Mouse (Mus musculus): ENCODE measurements around the gene Pde2a. TPM values are rescaled to one million over a fixed set of nuclear protein-coding genes. Genes with fewer than 3 reads are reported as not detected.

Pde2a gene
- polyA plus RNA-seq, 1 experiment from 2014 or later, result 33.5 TPM

GRCm38 (mm10) chr7:101415512-101416100, 5.9 kb upstream of the Pde2a start:
- Histone ChIP-seq H3K9ac (ENCODE audit: low read depth, low read length) (no peak overlapping the region), H3K27me3 (replicated peaks; ENCODE audit: control insufficient read depth, insufficient read depth, low read length) (peaks cover 3% of the 10 kb centered on the region; the same call in 1 of the 2 replicates), H3K27ac (ENCODE audit: low read depth, low read length) (no peak overlapping the region), H3K36me3 (ENCODE audit: control insufficient read depth, insufficient read depth, low read length) (no peaks in the 10 kb centered on the region), H3K4me2 (ENCODE audit: low read length) (no peak overlapping the region), H3K4me1 (ENCODE audit: control insufficient read depth, insufficient read depth, low read depth, low read length) (peaks cover 19% of the 10 kb centered on the region), H3K9me3 (ENCODE audit: control insufficient read depth, low read length) (no peaks in the 10 kb centered on the region), H3K4me3 (ENCODE audit: low read length) (no peak overlapping the region)
- peak; percentile 35 for ATAC-seq
- 25% methylated on average over 8 of the region's 8 CpGs for WGBS

- WGBS, result 67% methylated on average over 5 of the region's 5 CpGs
- H3K36me3 ChIP-seq (ENCODE audit: control insufficient read depth, insufficient read depth, low read length), result no peaks in the 10 kb centered on the region
- H3K4me3 ChIP-seq (ENCODE audit: low read length), result no peak overlapping the region
- H3K4me1 ChIP-seq (ENCODE audit: control insufficient read depth, insufficient read depth, low read depth, low read length), result peaks cover 23% of the 10 kb centered on the region
- H3K4me2 ChIP-seq (ENCODE audit: low read length), result no peak overlapping the region
- H3K9me3 ChIP-seq (ENCODE audit: control insufficient read depth, low read length), result no peaks in the 10 kb centered on the region
- H3K9ac ChIP-seq (ENCODE audit: low read depth, low read length), result no peak overlapping the region
- no peak for ATAC-seq
- H3K27ac ChIP-seq (ENCODE audit: low read depth, low read length), result no peak overlapping the region
- H3K27me3 ChIP-seq (replicated peaks; ENCODE audit: control insufficient read depth, insufficient read depth, low read length), result peaks cover 3% of the 10 kb centered on the region; the same call in 1 of the 2 replicates
Observed at GRCm38 (mm10) chr7:101416391-101416790, 5.1 kb upstream of the Pde2a start.

- Histone ChIP-seq H3K27ac (ENCODE audit: low read depth, low read length) (no peak overlapping the region), H3K4me2 (ENCODE audit: low read length) (peak overlapping the region; percentile 39), H3K9me3 (ENCODE audit: control insufficient read depth, low read length) (no peaks in the 10 kb centered on the region), H3K4me1 (ENCODE audit: control insufficient read depth, insufficient read depth, low read depth, low read length) (peaks cover 39% of the 10 kb centered on the region), H3K27me3 (replicated peaks; ENCODE audit: control insufficient read depth, insufficient read depth, low read length) (peaks cover 3% of the 10 kb centered on the region; the same call in 1 of the 2 replicates), H3K9ac (ENCODE audit: low read depth, low read length) (no peak overlapping the region), H3K4me3 (ENCODE audit: low read length) (peak overlapping the region; percentile 3; the same call in 1 of the 2 replicates), H3K36me3 (ENCODE audit: control insufficient read depth, insufficient read depth, low read length) (no peaks in the 10 kb centered on the region)
- WGBS, result 3% methylated on average over 27 of the region's 27 CpGs
- ATAC-seq, result no peak
Observed at GRCm38 (mm10) chr7:101419013-101419770, 2.3 kb upstream of the Pde2a start.

GRCm38 (mm10) chr7:101422069-101422468, 578 bp downstream of the Pde2a start:
- 0 out of 2 replicates have a peak, but pooled peaks have one; percentile 1 for ATAC-seq
- peaks cover 28% of the 10 kb centered on the region for H3K4me1 ChIP-seq (ENCODE audit: control insufficient read depth, insufficient read depth, low read depth, low read length)

GRCm38 (mm10) chr7:101422646-101423045, 1.2 kb downstream of the Pde2a start:
- H3K4me2 ChIP-seq (ENCODE audit: low read length), result peak overlapping the region; percentile 55
- no peak overlapping the region for H3K9ac ChIP-seq (ENCODE audit: low read depth, low read length)
- peaks cover 28% of the 10 kb centered on the region for H3K4me1 ChIP-seq (ENCODE audit: control insufficient read depth, insufficient read depth, low read depth, low read length)
- peaks cover 3% of the 10 kb centered on the region; the same call in 1 of the 2 replicates for H3K27me3 ChIP-seq (replicated peaks; ENCODE audit: control insufficient read depth, insufficient read depth, low read length)
- no peak overlapping the region for H3K27ac ChIP-seq (ENCODE audit: low read depth, low read length)
- no peak for ATAC-seq
- H3K9me3 ChIP-seq (ENCODE audit: control insufficient read depth, low read length), result no peaks in the 10 kb centered on the region
- H3K4me3 ChIP-seq (ENCODE audit: low read length), result peak overlapping the region; percentile 33
- no peaks in the 10 kb centered on the region for H3K36me3 ChIP-seq (ENCODE audit: control insufficient read depth, insufficient read depth, low read length)
- WGBS, result 72% methylated on average over 8 of the region's 8 CpGs

More at GRCm38 (mm10) chr7:101422069-101422468, 578 bp downstream of the Pde2a start:
- 24% methylated on average over 3 of the region's 3 CpGs for WGBS
- peak overlapping the region; percentile 57 for H3K9ac ChIP-seq (ENCODE audit: low read depth, low read length)
- H3K27ac ChIP-seq (ENCODE audit: low read depth, low read length), result 0 out of 2 replicates have a peak overlapping the region, but pooled peaks have one; percentile 49
- H3K36me3 ChIP-seq (ENCODE audit: control insufficient read depth, insufficient read depth, low read length), result no peaks in the 10 kb centered on the region
- H3K4me3 ChIP-seq (ENCODE audit: low read length), result peak overlapping the region; percentile 33
- H3K4me2 ChIP-seq (ENCODE audit: low read length), result peak overlapping the region; percentile 55
- H3K27me3 ChIP-seq (replicated peaks; ENCODE audit: control insufficient read depth, insufficient read depth, low read length), result peaks cover 3% of the 10 kb centered on the region; the same call in 1 of the 2 replicates
- no peaks in the 10 kb centered on the region for H3K9me3 ChIP-seq (ENCODE audit: control insufficient read depth, low read length)

- Histone ChIP-seq H3K4me1 (ENCODE audit: control insufficient read depth, insufficient read depth, low read depth, low read length) (peaks cover 26% of the 10 kb centered on the region), H3K27ac (ENCODE audit: low read depth, low read length) (no peak overlapping the region), H3K9me3 (ENCODE audit: control insufficient read depth, low read length) (no peaks in the 10 kb centered on the region), H3K9ac (ENCODE audit: low read depth, low read length) (no peak overlapping the region), H3K4me2 (ENCODE audit: low read length) (no peak overlapping the region), H3K4me3 (ENCODE audit: low read length) (no peak overlapping the region), H3K27me3 (replicated peaks; ENCODE audit: control insufficient read depth, insufficient read depth, low read length) (peaks cover 3% of the 10 kb centered on the region; the same call in 1 of the 2 replicates), H3K36me3 (ENCODE audit: control insufficient read depth, insufficient read depth, low read length) (no peaks in the 10 kb centered on the region)
- ATAC-seq, result no peak
- 46% methylated on average over 6 of the region's 6 CpGs for WGBS
Observed at GRCm38 (mm10) chr7:101423970-101424369, 2.5 kb downstream of the Pde2a start.

- 0 out of 2 replicates have a peak, but pooled peaks have one; percentile 19 for ATAC-seq
- WGBS, result 79% methylated on average over 8 of the region's 8 CpGs
- Histone ChIP-seq H3K9me3 (ENCODE audit: control insufficient read depth, low read length) (no peaks in the 10 kb centered on the region), H3K4me2 (ENCODE audit: low read length) (no peak overlapping the region), H3K4me1 (ENCODE audit: control insufficient read depth, insufficient read depth, low read depth, low read length) (peaks cover 15% of the 10 kb centered on the region), H3K4me3 (ENCODE audit: low read length) (no peak overlapping the region), H3K9ac (ENCODE audit: low read depth, low read length) (no peak overlapping the region), H3K36me3 (ENCODE audit: control insufficient read depth, insufficient read depth, low read length) (no peaks in the 10 kb centered on the region), H3K27ac (ENCODE audit: low read depth, low read length) (no peak overlapping the region), H3K27me3 (replicated peaks; ENCODE audit: control insufficient read depth, insufficient read depth, low read length) (no peaks in the 10 kb centered on the region)
Observed at GRCm38 (mm10) chr7:101426692-101427091, 5.2 kb downstream of the Pde2a start.

GRCm38 (mm10) chr7:101427736-101428135, 6.2 kb downstream of the Pde2a start:
- Histone ChIP-seq H3K9ac (ENCODE audit: low read depth, low read length) (no peak overlapping the region), H3K27me3 (replicated peaks; ENCODE audit: control insufficient read depth, insufficient read depth, low read length) (no peaks in the 10 kb centered on the region), H3K4me2 (ENCODE audit: low read length) (no peak overlapping the region), H3K27ac (ENCODE audit: low read depth, low read length) (no peak overlapping the region), H3K4me3 (ENCODE audit: low read length) (no peak overlapping the region), H3K9me3 (ENCODE audit: control insufficient read depth, low read length) (no peaks in the 10 kb centered on the region), H3K4me1 (ENCODE audit: control insufficient read depth, insufficient read depth, low read depth, low read length) (peaks cover 9% of the 10 kb centered on the region; the same call in 1 of the 2 replicates), H3K36me3 (ENCODE audit: control insufficient read depth, insufficient read depth, low read length) (no peaks in the 10 kb centered on the region)
- WGBS, result 14% methylated on average over 2 of the region's 2 CpGs
- ATAC-seq, result no peak

- WGBS, result 57% methylated on average over 6 of the region's 6 CpGs
- Histone ChIP-seq H3K4me2 (ENCODE audit: low read length) (no peak overlapping the region), H3K9me3 (ENCODE audit: control insufficient read depth, low read length) (no peaks in the 10 kb centered on the region), H3K4me1 (ENCODE audit: control insufficient read depth, insufficient read depth, low read depth, low read length) (no peaks in the 10 kb centered on the region), H3K36me3 (ENCODE audit: control insufficient read depth, insufficient read depth, low read length) (no peaks in the 10 kb centered on the region), H3K27ac (ENCODE audit: low read depth, low read length) (no peak overlapping the region), H3K27me3 (replicated peaks; ENCODE audit: control insufficient read depth, insufficient read depth, low read length) (no peaks in the 10 kb centered on the region), H3K9ac (ENCODE audit: low read depth, low read length) (no peak overlapping the region), H3K4me3 (ENCODE audit: low read length) (no peak overlapping the region)
- ATAC-seq, result peak; percentile 46; the same call in 1 of the 2 replicates
Observed at GRCm38 (mm10) chr7:101435038-101435437, 13.5 kb downstream of the Pde2a start.

All from hindbrain, embryonic 16.5 days (tissue).